Mouse (Mus musculus) forebrain, embryonic 13.5 days (tissue): ENCODE data around the gene Zfp119b. TPM values are rescaled to one million over a fixed set of nuclear protein-coding genes. Genes with fewer than 3 reads are reported as not detected.
A peak's percentile ranks its signal among the peaks of the same experiment; 100 is the strongest.

Source experiments
- ATAC-seq: fragments of 200-750 bp; cut with Nextera tagmentation; 2 replicates; pipeline ENCODE4 v1.8.0; 2017
- H3K27ac ChIP-seq: fragments of 300-500 bp; sonication (generic); 2 replicates; pipeline ENCODE4 v1.5.1; 2015; ENCODE audit warnings: inconsistent platforms, mild to moderate bottlenecking, moderate library complexity
- H3K27me3 ChIP-seq: fragments of 300-500 bp; sonication (generic); 2 replicates; pipeline ENCODE4 v1.6.1; 2015; ENCODE audit warnings: mild to moderate bottlenecking, inconsistent platforms
- H3K36me3 ChIP-seq: fragments of 300-500 bp; sonication (generic); 2 replicates; pipeline ENCODE4 v1.6.1; 2015; ENCODE audit warnings: mild to moderate bottlenecking, inconsistent platforms; ENCODE audit not compliant: poor library complexity, severe bottlenecking
- H3K4me1 ChIP-seq: fragments of 300-500 bp; sonication (generic); 2 replicates; pipeline ENCODE4 v1.6.1; 2015; ENCODE audit warnings: inconsistent platforms
- H3K4me2 ChIP-seq: fragments of 300-500 bp; sonication (generic); 2 replicates; pipeline ENCODE4 v1.6.1; 2015; ENCODE audit warnings: inconsistent platforms, mild to moderate bottlenecking, moderate library complexity
- H3K4me3 ChIP-seq: fragments of 300-500 bp; sonication (generic); 2 replicates; pipeline ENCODE4 v1.5.1; 2015; ENCODE audit warnings: mild to moderate bottlenecking, inconsistent platforms
- H3K9ac ChIP-seq: fragments of 300-500 bp; sonication (generic); 2 replicates; pipeline ENCODE4 v1.6.1; 2015; ENCODE audit warnings: mild to moderate bottlenecking, inconsistent platforms
- H3K9me3 ChIP-seq: fragments of 300-500 bp; sonication (generic); replicated peaks from 2 replicates; pipeline ENCODE4 v1.6.1; 2016; ENCODE audit warnings: inconsistent platforms
- WGBS: fragments of 180-500 bp; shearing (Covaris S2); methylation state at CpG from one replicate; pipeline ENCODE4 v1.1.7; 2015; 5-methylcytosine and 5-hydroxymethylcytosine counted together
- polyA plus RNA-seq: library from polyadenylated mRNA; unstranded; fragments of >200 nt; fragmentation: Nextera tagmentation; extraction: Ambion mirVana; gene quantifications from 2 replicates; pipeline ENCODE4 v1.2.1, GENCODE M21; 2015

Zfp119b gene
- polyA plus RNA-seq, 1 experiment from 2014 or later = 6.6 TPM

GRCm38 (mm10) chr17:55964996-55965395, 15.7 kb upstream of the Zfp119b start:
- Histone ChIP-seq H3K4me1 (peaks cover 12% of the 10 kb centered on the region), H3K36me3 (peaks cover 59% of the 10 kb centered on the region), H3K27ac (no peak overlapping the region), H3K27me3 (no peaks in the 10 kb centered on the region), H3K4me3 (no peak overlapping the region), H3K9me3 (no peaks in the 10 kb centered on the region), H3K4me2 (no peak overlapping the region), H3K9ac (no peak overlapping the region)
- ATAC-seq = no peak
- whole genome bisulfite sequencing = 86% methylated on average over 9 of the region's 9 CpGs

GRCm38 (mm10) chr17:55964496-55964895, 15.2 kb upstream of the Zfp119b start:
- no peak for ATAC-seq
- H3K36me3 ChIP-seq = peaks cover 59% of the 10 kb centered on the region

GRCm38 (mm10) chr17:55963171-55963570, 13.9 kb upstream of the Zfp119b start:
- peaks cover 14% of the 10 kb centered on the region for H3K4me1 ChIP-seq
- H3K27me3 ChIP-seq = no peaks in the 10 kb centered on the region
- no peak overlapping the region for H3K4me3 ChIP-seq
- H3K9me3 ChIP-seq = no peaks in the 10 kb centered on the region
- WGBS = 82% methylated on average over 14 of the region's 14 CpGs
- H3K9ac ChIP-seq = no peak overlapping the region
- H3K4me2 ChIP-seq = no peak overlapping the region
- peaks cover 56% of the 10 kb centered on the region for H3K36me3 ChIP-seq
- H3K27ac ChIP-seq = no peak overlapping the region
- no peak for ATAC-seq

More at GRCm38 (mm10) chr17:55964496-55964895, 15.2 kb upstream of the Zfp119b start:
- 93% methylated on average over 10 of the region's 10 CpGs for WGBS
- Histone ChIP-seq H3K4me1 (peaks cover 12% of the 10 kb centered on the region), H3K4me3 (no peak overlapping the region), H3K4me2 (no peak overlapping the region), H3K27me3 (no peaks in the 10 kb centered on the region), H3K27ac (no peak overlapping the region), H3K9me3 (no peaks in the 10 kb centered on the region), H3K9ac (no peak overlapping the region)

GRCm38 (mm10) chr17:55961631-55962030, 12.3 kb upstream of the Zfp119b start:
- Histone ChIP-seq H3K4me3 (no peak overlapping the region), H3K4me1 (peaks cover 28% of the 10 kb centered on the region), H3K27me3 (no peaks in the 10 kb centered on the region), H3K4me2 (no peak overlapping the region), H3K27ac (no peak overlapping the region), H3K36me3 (peaks cover 41% of the 10 kb centered on the region), H3K9ac (no peak overlapping the region), H3K9me3 (no peaks in the 10 kb centered on the region)
- no peak for ATAC-seq
- 97% methylated on average over 7 of the region's 7 CpGs for WGBS

GRCm38 (mm10) chr17:55960791-55961190, 11.5 kb upstream of the Zfp119b start:
- Histone ChIP-seq H3K9me3 (no peaks in the 10 kb centered on the region), H3K4me2 (no peak overlapping the region), H3K4me3 (no peak overlapping the region), H3K27me3 (no peaks in the 10 kb centered on the region), H3K4me1 (peaks cover 35% of the 10 kb centered on the region), H3K9ac (no peak overlapping the region), H3K27ac (no peak overlapping the region), H3K36me3 (peaks cover 32% of the 10 kb centered on the region)
- ATAC-seq = no peak

GRCm38 (mm10) chr17:55959946-55960740, 10.8 kb upstream of the Zfp119b start:
- no peak for ATAC-seq
- Histone ChIP-seq H3K9ac (peak overlapping the region; percentile 56), H3K4me2 (peak overlapping the region; percentile 64), H3K27ac (peak overlapping the region; percentile 95), H3K27me3 (no peaks in the 10 kb centered on the region), H3K4me1 (peaks cover 35% of the 10 kb centered on the region), H3K4me3 (peak overlapping the region; percentile 52), H3K9me3 (no peaks in the 10 kb centered on the region), H3K36me3 (peaks cover 28% of the 10 kb centered on the region)
- WGBS = 74% methylated on average over 10 of the region's 10 CpGs

- peak; percentile 93 for ATAC-seq
- Histone ChIP-seq H3K9ac (peak within 1 kb of the TSS; percentile 68), H3K9me3 (no peaks in the 10 kb centered on the region), H3K27ac (peak within 1 kb of the TSS; percentile 95), H3K4me2 (peak within 1 kb of the TSS; percentile 64), H3K27me3 (peaks cover 10% of the 10 kb centered on the region), H3K36me3 (peaks cover 18% of the 10 kb centered on the region), H3K4me3 (peak within 1 kb of the TSS; percentile 52), H3K4me1 (peaks cover 35% of the 10 kb centered on the region)
- under 1% methylated on average over 46 of the region's 46 CpGs for WGBS
These were observed 9.8 kb upstream of the Zfp119b start, which contains the start of gene Yju2 for GRCm38 (mm10) chr17:55958918-55959728. TSS of gene Yju2 (plus strand) at chr17:55959099.

- H3K27ac ChIP-seq = peak overlapping the region; percentile 95
- peaks cover 35% of the 10 kb centered on the region for H3K4me1 ChIP-seq
- H3K9me3 ChIP-seq = no peaks in the 10 kb centered on the region
- H3K27me3 ChIP-seq = peaks cover 14% of the 10 kb centered on the region
- peak overlapping the region; percentile 64 for H3K4me2 ChIP-seq
- ATAC-seq = no peak
- 35% methylated on average over 2 of the region's 2 CpGs for WGBS
- peaks cover 13% of the 10 kb centered on the region for H3K36me3 ChIP-seq
- H3K4me3 ChIP-seq = peak overlapping the region; percentile 52
- H3K9ac ChIP-seq = peak overlapping the region; percentile 61
These were observed 9.2 kb upstream of the Zfp119b start for GRCm38 (mm10) chr17:55958584-55958886.

- Histone ChIP-seq H3K9me3 (no peaks in the 10 kb centered on the region), H3K27ac (peak overlapping the region; percentile 95), H3K4me3 (peak overlapping the region; percentile 52), H3K9ac (peak overlapping the region; percentile 61), H3K4me1 (peaks cover 35% of the 10 kb centered on the region), H3K4me2 (peak overlapping the region; percentile 64), H3K36me3 (peaks cover 13% of the 10 kb centered on the region), H3K27me3 (peaks cover 14% of the 10 kb centered on the region)
- WGBS = 76% methylated on average over 13 of the region's 13 CpGs
- ATAC-seq = no peak
These were observed 8.7 kb upstream of the Zfp119b start for GRCm38 (mm10) chr17:55957726-55958583.

GRCm38 (mm10) chr17:55957168-55957567, 7.9 kb upstream of the Zfp119b start:
- Histone ChIP-seq H3K27ac (peak overlapping the region; percentile 54; the same call in 1 of the 2 replicates), H3K4me2 (peak overlapping the region; percentile 79), H3K27me3 (peaks cover 20% of the 10 kb centered on the region), H3K4me3 (peak overlapping the region; percentile 9; the same call in 1 of the 2 replicates), H3K9ac (peak overlapping the region; percentile 21; the same call in 1 of the 2 replicates), H3K4me1 (peaks cover 35% of the 10 kb centered on the region), H3K36me3 (peaks cover 9% of the 10 kb centered on the region), H3K9me3 (no peaks in the 10 kb centered on the region)
- ATAC-seq = peak; percentile 30; the same call in 1 of the 2 replicates
- WGBS = 12% methylated on average over 9 of the region's 9 CpGs

GRCm38 (mm10) chr17:55956591-55956990, 7.3 kb upstream of the Zfp119b start:
- H3K36me3 ChIP-seq = peaks cover 4% of the 10 kb centered on the region
- H3K9ac ChIP-seq = peak overlapping the region; percentile 70
- H3K4me2 ChIP-seq = peak overlapping the region; percentile 79
- no peaks in the 10 kb centered on the region for H3K9me3 ChIP-seq
- peaks cover 35% of the 10 kb centered on the region for H3K4me1 ChIP-seq
- peaks cover 23% of the 10 kb centered on the region for H3K27me3 ChIP-seq
- ATAC-seq = no peak
- H3K4me3 ChIP-seq = peak overlapping the region; percentile 52
- WGBS = 30% methylated on average over 6 of the region's 6 CpGs
- no peak overlapping the region for H3K27ac ChIP-seq
